Mouse (Mus musculus) ES-Bruce4 (cell line): ENCODE results near the gene Olfm3.

Experiments
- CTCF ChIP-seq: IDR thresholded peaks from one replicate; pipeline ENCODE4 v1.8.1; 2011; ENCODE audit warnings: low read depth, low read length
- POLR2A ChIP-seq: IDR thresholded peaks from one replicate; pipeline ENCODE4 v1.8.1; 2011; ENCODE audit warnings: low read length; ENCODE audit not compliant: insufficient read depth

- TF ChIP-seq CTCF (no peak), POLR2A (no peak)
These were observed 124.2 kb downstream of the Olfm3 start for GRCm38 (mm10) chr3:115028046-115028445.
